Mouse (Mus musculus): ENCODE measurements around the gene E2f4.

The E2f4 gene

GRCm38 (mm10) chr8:105307670-105308069, 10.2 kb downstream of the E2f4 start:
- in situ Hi-C loops (cut with MboI; ENCODE audit: low pct_unique_long_range_greater_than_20kb in 1 of 2, low sequenced_read_pairs in 2 of 2, unreplicated experiment in 1 of 2): no loop called here

GRCm38 (mm10) chr8:105308428-105308827, 11.0 kb downstream of the E2f4 start:
- in situ Hi-C loops (cut with MboI; ENCODE audit: low pct_unique_long_range_greater_than_20kb in 1 of 2, low sequenced_read_pairs in 2 of 2, unreplicated experiment in 1 of 2): no loop called here

GRCm38 (mm10) chr8:105309142-105309847, 11.8 kb downstream of the E2f4 start:
- in situ Hi-C loops (cut with MboI; ENCODE audit: low pct_unique_long_range_greater_than_20kb in 1 of 2, low sequenced_read_pairs in 2 of 2, unreplicated experiment in 1 of 2): no loop called here

- in situ Hi-C loops (cut with MboI; ENCODE audit: low pct_unique_long_range_greater_than_20kb in 1 of 2, low sequenced_read_pairs in 2 of 2, unreplicated experiment in 1 of 2): no loop called here
These were observed 12.7 kb downstream of the E2f4 start for GRCm38 (mm10) chr8:105310118-105310517.

- in situ Hi-C loops (cut with MboI; ENCODE audit: low pct_unique_long_range_greater_than_20kb in 1 of 2, low sequenced_read_pairs in 2 of 2, unreplicated experiment in 1 of 2): no loop called here
These were observed 14.3 kb downstream of the E2f4 start for GRCm38 (mm10) chr8:105311718-105312117.

- in situ Hi-C loops (cut with MboI; ENCODE audit: low pct_unique_long_range_greater_than_20kb in 1 of 2, low sequenced_read_pairs in 2 of 2, unreplicated experiment in 1 of 2): no loop called here
These were observed 15.5 kb downstream of the E2f4 start for GRCm38 (mm10) chr8:105312891-105313481.

- in situ Hi-C loops (cut with MboI; ENCODE audit: low pct_unique_long_range_greater_than_20kb in 1 of 2, low sequenced_read_pairs in 2 of 2, unreplicated experiment in 1 of 2): no loop called here
These were observed 16.3 kb downstream of the E2f4 start for GRCm38 (mm10) chr8:105313622-105314402.

- in situ Hi-C loops (cut with MboI; ENCODE audit: low pct_unique_long_range_greater_than_20kb in 1 of 2, low sequenced_read_pairs in 2 of 2, unreplicated experiment in 1 of 2): no loop called here
These were observed 17.8 kb downstream of the E2f4 start for GRCm38 (mm10) chr8:105315073-105315769.

GRCm38 (mm10) chr8:105317941-105318340, 20.5 kb downstream of the E2f4 start:
- in situ Hi-C loops (cut with MboI; ENCODE audit: low pct_unique_long_range_greater_than_20kb in 1 of 2, low sequenced_read_pairs in 2 of 2, unreplicated experiment in 1 of 2): no loop called here

- in situ Hi-C loops (cut with MboI; ENCODE audit: low pct_unique_long_range_greater_than_20kb in 1 of 2, low sequenced_read_pairs in 2 of 2, unreplicated experiment in 1 of 2): no loop called here
These were observed 21.3 kb downstream of the E2f4 start for GRCm38 (mm10) chr8:105318662-105319190.

GRCm38 (mm10) chr8:105323183-105323582, 25.7 kb downstream of the E2f4 start:
- in situ Hi-C loops (cut with MboI; ENCODE audit: low pct_unique_long_range_greater_than_20kb in 1 of 2, low sequenced_read_pairs in 2 of 2, unreplicated experiment in 1 of 2): no loop called here

- in situ Hi-C loops (cut with MboI; ENCODE audit: low pct_unique_long_range_greater_than_20kb in 1 of 2, low sequenced_read_pairs in 2 of 2, unreplicated experiment in 1 of 2): no loop called here
These were observed 28.2 kb downstream of the E2f4 start for GRCm38 (mm10) chr8:105325641-105326093.

GRCm38 (mm10) chr8:105326141-105326672, 28.7 kb downstream of the E2f4 start, which contains the start of the genes Lrrc29 and Tmem208:
Gene Lrrc29 (minus strand): TSS chr8:105326278.
Gene Tmem208 (plus strand): TSS chr8:105326354.
- in situ Hi-C loops (cut with MboI; ENCODE audit: low pct_unique_long_range_greater_than_20kb in 1 of 2, low sequenced_read_pairs in 2 of 2, unreplicated experiment in 1 of 2): no loop called here

GRCm38 (mm10) chr8:105326968-105327367, 29.5 kb downstream of the E2f4 start:
- in situ Hi-C loops (cut with MboI; ENCODE audit: low pct_unique_long_range_greater_than_20kb in 1 of 2, low sequenced_read_pairs in 2 of 2, unreplicated experiment in 1 of 2): no loop called here

GRCm38 (mm10) chr8:105330325-105330724, 32.9 kb downstream of the E2f4 start:
- in situ Hi-C loops (cut with MboI; ENCODE audit: low pct_unique_long_range_greater_than_20kb in 1 of 2, low sequenced_read_pairs in 2 of 2, unreplicated experiment in 1 of 2): no loop called here

- in situ Hi-C loops (cut with MboI; ENCODE audit: low pct_unique_long_range_greater_than_20kb in 1 of 2, low sequenced_read_pairs in 2 of 2, unreplicated experiment in 1 of 2): no loop called here
These were observed 34.0 kb downstream of the E2f4 start for GRCm38 (mm10) chr8:105331469-105331868.

GRCm38 (mm10) chr8:105331931-105332330, 34.5 kb downstream of the E2f4 start:
- in situ Hi-C loops (cut with MboI; ENCODE audit: low pct_unique_long_range_greater_than_20kb in 1 of 2, low sequenced_read_pairs in 2 of 2, unreplicated experiment in 1 of 2): no loop called here

GRCm38 (mm10) chr8:105332523-105332922, 35.1 kb downstream of the E2f4 start:
- in situ Hi-C loops (cut with MboI; ENCODE audit: low pct_unique_long_range_greater_than_20kb in 1 of 2, low sequenced_read_pairs in 2 of 2, unreplicated experiment in 1 of 2): no loop called here
